Comparison of ENCODE assay signal across 8 mouse cellular contexts in genomic region chr4:151901422-151901821, GRCm38 (mm10). TPM values are rescaled to one million over a fixed set of nuclear protein-coding genes. Genes with fewer than 3 reads are reported as not detected.
A peak's percentile ranks its signal among the peaks of the same experiment; 100 is the strongest.
DNase-seq lines count a peak whose midpoint lies in the region.

No protein-coding gene starts in this region.

- peak; percentile 38 to 56 for DNase-seq in heart, adult 18-20 months
- DNase-seq in heart, adult 9 months (ENCODE audit: low spot score in 2 of 2): no peak
- peak; percentile 36 to 43 for DNase-seq in B cell, adult 2 months
- peak; percentile 19 for DNase-seq in adrenal gland, postnatal 25 days
- DNase-seq in kidney, postnatal 4 days: peak; percentile 19 to 22
- DNase-seq in urinary bladder, postnatal 36 days (ENCODE audit: low spot score in 2 of 2): no peak
- no peak for DNase-seq in ovary, postnatal 14 days (ENCODE audit: low spot score)
- no peak for DNase-seq in layer of hippocampus, adult 8-10 months (ENCODE audit: low spot score in 2 of 2)

RNA-seq across cellular contexts. Expression of gene Dnajc11, which starts 32.1 kb away (rescaled TPM):
- total RNA-seq in heart, adult 18-20 months (2021): 100 to 1,000 TPM in 1 of 2 experiments, 10 to 100 TPM in 1; 81.4 to 103 TPM
- 104 and 112 TPM in 2 replicates for total RNA-seq in adrenal gland, postnatal 25 days (2021)
- 10 to 100 TPM; 61.3 to 76.2 (median 66.3) TPM for total RNA-seq in layer of hippocampus, adult 8-10 months (2022)

RNA-seq across cellular contexts. Expression of gene Camta1, which starts 39.7 kb away (rescaled TPM):
- total RNA-seq in heart, adult 18-20 months (2021): 100 to 1,000 TPM; 207 to 208 TPM
- 15.0 and 37.3 TPM in 2 replicates for total RNA-seq in adrenal gland, postnatal 25 days (2021)
- total RNA-seq in layer of hippocampus, adult 8-10 months (2022): 100 to 1,000 TPM; 236 to 299 (median 267) TPM

Comparison
In these comparisons a context has a peak if more than half of its experiments do, and no peak if none do; other contexts are left out.
1. DNase-seq: peak in heart, adult 18-20 months (2 of 2), B cell, adult 2 months (2 of 2), adrenal gland, postnatal 25 days (single experiment) and kidney, postnatal 4 days (2 of 2); none in heart, adult 9 months (0 of 2), urinary bladder, postnatal 36 days (0 of 2), ovary, postnatal 14 days (single experiment) and layer of hippocampus, adult 8-10 months (0 of 2).